Mouse (Mus musculus) c-Kit-negative CD71-positive TER-119-positive erythroid progenitor cells, embryonic 14.5 days (primary cell): Measurements from ENCODE around the gene Epsti1.

ENCODE experiments used
- DNase-seq: peaks from one replicate; pipeline ENCODE4 v3.0.0-alpha.2; 2013; ENCODE audit warnings: low read depth, low spot score

Epsti1 gene

GRCm38 (mm10) chr14:77923076-77923865, 19.2 kb downstream of the Epsti1 start:
- no peak for DNase-seq

- DNase-seq, result no peak
These were observed 21.4 kb downstream of the Epsti1 start for GRCm38 (mm10) chr14:77925414-77925813.

GRCm38 (mm10) chr14:77926718-77927117, 22.7 kb downstream of the Epsti1 start:
- DNase-seq, result no peak

GRCm38 (mm10) chr14:77928021-77928420, 24.0 kb downstream of the Epsti1 start:
- no peak for DNase-seq

DNA sequence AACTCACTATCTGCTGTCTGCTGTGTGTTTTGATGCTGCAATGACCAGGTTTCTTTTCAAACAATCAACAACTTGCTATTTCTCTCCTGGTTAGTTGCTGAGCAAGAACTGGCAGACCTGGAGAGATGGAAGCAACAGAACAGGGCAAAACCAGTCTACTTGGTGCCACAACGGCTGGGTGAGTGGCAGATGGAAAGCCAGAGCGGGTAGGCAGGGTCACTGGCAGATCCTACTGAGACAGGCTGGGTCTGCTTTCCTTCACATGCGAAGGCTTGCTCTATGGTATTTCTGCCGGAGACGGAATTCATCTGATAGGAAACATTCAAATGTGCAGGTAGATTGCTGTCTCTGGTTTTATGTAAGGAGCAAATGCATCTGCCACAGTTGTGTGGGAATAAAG, 24.6 kb downstream of the Epsti1 start:
- no peak for DNase-seq

- DNase-seq, result no peak
These were observed 25.2 kb downstream of the Epsti1 start for GRCm38 (mm10) chr14:77929139-77929678.

GRCm38 (mm10) chr14:77932150-77933047, 28.4 kb downstream of the Epsti1 start:
- DNase-seq, result no peak

- no peak for DNase-seq
These were observed 29.2 kb downstream of the Epsti1 start for GRCm38 (mm10) chr14:77933243-77933642.

- no peak for DNase-seq
These were observed 30.4 kb downstream of the Epsti1 start for GRCm38 (mm10) chr14:77934431-77934830.

DNA sequence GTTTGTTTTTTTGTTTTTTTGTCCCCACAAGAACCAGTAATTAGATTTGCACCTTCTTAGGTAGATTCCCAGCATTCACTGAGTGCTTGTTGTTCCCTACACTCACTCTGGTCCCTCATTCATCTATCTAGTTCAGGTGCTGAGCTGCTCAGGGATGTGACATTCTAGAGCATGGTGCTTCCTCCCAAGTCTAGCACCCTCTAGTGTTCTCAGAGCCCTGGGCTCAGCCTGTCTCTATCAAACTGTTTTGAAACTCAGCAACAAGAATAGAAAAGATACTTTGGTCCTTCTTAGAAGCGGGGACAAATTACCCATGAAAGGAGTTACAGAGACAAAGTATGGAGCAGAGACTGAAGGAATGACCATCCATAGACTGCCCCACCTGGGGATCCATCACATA, 37.1 kb downstream of the Epsti1 start:
- DNase-seq, result no peak

DNA sequence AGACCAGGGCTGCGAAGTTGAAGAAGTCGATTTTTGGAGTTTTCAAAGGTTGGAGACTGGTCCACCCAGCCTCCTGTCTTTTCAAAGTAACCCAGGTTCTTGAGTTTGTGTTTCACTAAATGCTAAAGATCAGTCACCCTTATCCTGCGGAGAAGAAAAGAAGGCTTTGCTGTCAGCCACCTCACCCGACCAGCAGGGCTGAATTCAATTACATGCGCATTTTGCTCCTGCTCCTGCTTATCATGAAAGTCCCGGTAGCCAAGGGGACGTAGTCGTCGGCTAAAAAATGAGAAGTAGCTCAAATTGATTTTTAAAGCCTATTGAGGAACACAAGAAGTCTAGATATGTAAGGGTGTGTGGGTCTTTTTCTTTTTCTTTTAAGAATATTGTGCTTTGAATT, 38.2 kb downstream of the Epsti1 start:
- no peak for DNase-seq

GRCm38 (mm10) chr14:77942793-77943558, 38.9 kb downstream of the Epsti1 start:
- DNase-seq, result no peak

DNA sequence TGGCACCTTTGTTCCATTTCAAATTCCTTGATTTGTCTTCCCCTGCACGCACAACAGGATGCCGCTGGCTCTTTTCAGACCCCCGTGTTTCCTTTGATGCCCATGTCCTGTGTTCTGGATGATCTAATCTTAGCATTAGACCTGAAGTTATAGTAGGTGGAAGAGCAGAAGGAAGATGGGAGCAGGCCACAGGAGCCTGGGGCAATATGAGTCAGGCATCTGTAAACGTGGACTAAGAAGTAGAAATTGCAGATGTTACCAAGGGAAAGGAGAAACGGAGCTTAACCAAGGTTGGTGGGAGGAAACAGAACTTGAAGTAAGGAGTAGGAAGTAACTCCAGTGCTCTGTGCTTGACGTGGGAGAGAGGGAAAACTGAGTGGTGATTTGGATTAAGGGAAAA, 57.7 kb downstream of the Epsti1 start:
- no peak for DNase-seq

- no peak for DNase-seq
These were observed 59.5 kb downstream of the Epsti1 start for GRCm38 (mm10) chr14:77963525-77963924.

DNA sequence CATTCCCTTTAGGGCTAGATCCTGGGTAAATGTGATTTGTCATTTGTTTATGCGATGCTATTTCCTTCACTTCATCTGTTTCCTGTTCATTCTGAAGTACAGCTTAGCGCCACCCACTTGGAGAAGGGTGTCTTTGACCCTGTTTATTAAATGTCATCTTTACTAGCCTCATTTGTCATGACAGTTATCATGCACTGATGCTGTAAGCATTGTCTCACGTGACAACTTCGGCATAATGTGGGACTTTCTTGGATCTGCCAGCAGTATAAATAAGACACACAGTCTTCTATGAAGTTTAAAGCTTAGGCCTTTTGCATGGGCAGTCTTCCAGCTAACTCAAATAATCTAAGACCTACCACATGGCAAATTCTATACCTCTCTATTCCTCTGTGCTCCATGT, 67.3 kb downstream of the Epsti1 start:
- no peak for DNase-seq

DNA sequence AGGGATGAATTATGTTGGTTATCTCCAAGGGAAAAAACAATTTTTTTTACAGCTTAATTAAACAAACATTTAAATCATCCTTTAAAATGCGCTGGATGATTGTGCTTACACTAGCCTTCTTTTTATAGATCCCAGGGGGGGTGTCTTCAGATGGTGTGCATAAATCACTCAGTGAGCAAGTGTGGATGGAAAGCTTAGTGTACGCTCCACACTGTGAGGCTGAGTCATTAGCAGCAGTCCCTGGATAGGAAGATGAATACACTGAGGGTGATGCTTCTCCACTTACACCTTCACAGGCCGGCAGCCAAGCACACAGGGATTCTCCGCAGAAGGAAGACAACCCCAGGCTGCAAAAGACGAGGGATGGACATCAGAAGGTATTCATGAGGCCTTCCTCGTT, 70.2 kb downstream of the Epsti1 start:
- no peak for DNase-seq

- DNase-seq, result no peak
These were observed 71.7 kb downstream of the Epsti1 start for GRCm38 (mm10) chr14:77975702-77976101.

DNA sequence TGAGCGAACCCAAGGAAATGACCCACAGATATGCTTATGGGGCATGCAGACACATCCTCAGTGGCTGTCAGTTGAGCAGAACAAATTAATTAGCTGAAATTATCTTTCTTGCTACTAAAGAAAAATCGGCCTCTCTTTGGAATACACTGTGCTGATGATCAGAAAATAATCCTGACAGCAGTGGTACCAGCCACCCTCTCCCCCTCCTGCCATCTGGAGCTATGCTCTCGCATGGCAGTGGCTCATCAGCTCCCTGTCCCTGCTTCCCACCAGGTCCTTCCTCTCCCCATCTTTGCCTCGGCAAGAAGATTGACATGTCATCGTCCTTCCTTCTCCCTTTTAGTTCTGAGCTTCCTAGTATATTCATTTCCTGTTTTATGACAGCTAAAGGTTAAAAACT, 77.5 kb downstream of the Epsti1 start:
- DNase-seq, result no peak

GRCm38 (mm10) chr14:77997731-77998130, 93.7 kb downstream of the Epsti1 start:
- no peak for DNase-seq

DNA sequence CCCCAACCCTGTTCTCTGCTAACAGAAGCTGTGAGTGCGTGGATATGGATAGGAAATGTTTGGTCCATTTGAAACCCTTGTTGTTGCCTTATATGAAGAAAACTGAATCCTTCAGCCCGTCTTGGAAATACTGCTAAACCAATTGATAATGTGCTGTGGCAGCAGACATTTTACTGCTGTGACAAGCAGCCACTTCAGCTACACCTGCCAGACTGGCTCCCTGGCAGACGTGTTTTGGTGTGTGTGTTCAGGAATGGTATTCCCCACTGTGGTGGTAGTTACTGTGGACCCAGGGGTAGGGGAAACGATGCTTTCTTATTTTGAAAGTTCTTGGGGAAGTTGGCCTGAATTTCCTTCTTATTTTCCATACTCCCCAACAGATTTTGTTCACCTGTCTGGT, 100.4 kb downstream of the Epsti1 start:
- no peak for DNase-seq

GRCm38 (mm10) chr14:78008019-78008418, 104.0 kb downstream of the Epsti1 start:
- no peak for DNase-seq

- DNase-seq, result no peak
These were observed 107.8 kb downstream of the Epsti1 start for GRCm38 (mm10) chr14:78011808-78012207.
